Mouse (Mus musculus) bone marrow, adult 2 months (tissue): ENCODE measurements around the gene Rnf212.

Source experiments
- CTCF ChIP-seq: fragments of 200-500 bp; IDR thresholded peaks from 2 replicates; pipeline ENCODE4 v1.5.1; 2011; ENCODE audit warnings: low read length, control low read depth; ENCODE audit not compliant: control insufficient read depth, insufficient read depth
- POLR2A ChIP-seq: fragments of 200-500 bp; IDR thresholded peaks from 2 replicates; pipeline ENCODE4 v1.6.1; 2011; ENCODE audit warnings: low read depth, mild to moderate bottlenecking, control low read depth, low read length, borderline replicate concordance; ENCODE audit not compliant: control insufficient read depth

- TF ChIP-seq CTCF: no peak
- TF ChIP-seq POLR2A: no peak
Observed at GRCm38 (mm10) chr5:108696542-108696941, 78.2 kb downstream of the Rnf212 start.
